Mouse (Mus musculus) spleen, embryonic (tissue): ENCODE results near the gene Trim12a.
"Not testable (repeated sequence)": the region's sequence is repeated elsewhere in the genome, so short reads cannot be mapped to it uniquely, and the experiment has no call there.

Experiments
- CTCF ChIA-PET: fragments of 350-600 bp; sonication (Branson Sonifier 250); formaldehyde crosslinking; loops from one replicate; lab custom pipeline; 2022; lab: Charles Lee

Trim12a gene

DNA sequence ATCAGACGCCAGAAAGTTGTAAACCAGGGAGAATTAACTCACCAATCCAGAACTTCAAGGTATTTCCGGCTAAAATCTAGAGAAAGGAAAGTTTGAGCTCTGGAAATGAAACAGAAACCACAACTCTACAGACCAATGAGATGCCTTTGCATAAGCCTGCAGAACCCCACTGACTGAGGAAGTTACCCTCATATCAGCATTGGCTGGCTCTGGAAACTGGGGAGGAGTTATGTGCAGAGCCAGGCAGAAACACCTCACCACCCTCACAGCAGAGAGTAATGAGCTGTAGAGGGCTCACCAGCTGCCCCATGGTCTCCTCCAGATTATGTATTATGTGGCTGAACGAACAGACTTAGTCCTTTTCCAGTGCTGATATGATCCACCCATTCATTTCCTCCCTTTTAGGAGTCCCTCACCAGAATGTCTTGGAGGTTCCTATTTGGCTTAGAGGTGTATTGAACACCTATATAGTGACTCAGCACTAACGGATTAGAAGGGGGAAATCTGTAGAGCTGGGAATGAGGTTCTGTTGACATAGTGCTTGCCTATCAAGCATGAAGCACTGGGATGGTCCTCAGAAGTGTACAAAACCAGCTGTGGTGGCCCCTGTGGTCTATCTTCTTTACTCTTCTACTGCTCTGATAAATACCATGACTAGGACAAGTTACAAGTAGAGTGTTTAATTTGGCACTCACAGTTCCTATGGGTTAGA, at the start of gene Trim12a:
Gene Trim12a, minus strand, starts transcription at position 98 of the 712 bp plus-strand sequence.
- CTCF ChIA-PET, result not testable (repeated sequence)

DNA sequence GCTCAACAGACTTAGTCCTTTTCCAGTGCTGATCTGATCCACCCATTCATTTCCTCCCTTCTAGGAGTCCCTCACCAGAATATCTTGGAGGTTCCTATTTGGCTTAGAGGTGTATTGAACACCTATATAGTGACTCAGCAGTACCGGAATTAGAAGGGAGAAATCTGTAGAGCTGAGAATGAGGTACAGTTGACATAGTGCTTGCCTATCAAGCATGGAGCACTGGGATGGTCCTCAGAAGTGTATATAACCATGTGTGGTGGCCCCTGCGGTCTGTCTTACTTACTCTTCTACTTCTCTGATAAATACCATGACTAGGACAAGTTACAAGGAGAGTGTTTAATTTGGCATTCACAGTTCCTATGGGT, 38.3 kb upstream of the Trim12a start:
- CTCF ChIA-PET, result interaction anchor here (0.7 kb wide), 1 partner anchor 209 kb away, joined by 3 read pairs; no protein-coding TSS in a partner anchor

DNA sequence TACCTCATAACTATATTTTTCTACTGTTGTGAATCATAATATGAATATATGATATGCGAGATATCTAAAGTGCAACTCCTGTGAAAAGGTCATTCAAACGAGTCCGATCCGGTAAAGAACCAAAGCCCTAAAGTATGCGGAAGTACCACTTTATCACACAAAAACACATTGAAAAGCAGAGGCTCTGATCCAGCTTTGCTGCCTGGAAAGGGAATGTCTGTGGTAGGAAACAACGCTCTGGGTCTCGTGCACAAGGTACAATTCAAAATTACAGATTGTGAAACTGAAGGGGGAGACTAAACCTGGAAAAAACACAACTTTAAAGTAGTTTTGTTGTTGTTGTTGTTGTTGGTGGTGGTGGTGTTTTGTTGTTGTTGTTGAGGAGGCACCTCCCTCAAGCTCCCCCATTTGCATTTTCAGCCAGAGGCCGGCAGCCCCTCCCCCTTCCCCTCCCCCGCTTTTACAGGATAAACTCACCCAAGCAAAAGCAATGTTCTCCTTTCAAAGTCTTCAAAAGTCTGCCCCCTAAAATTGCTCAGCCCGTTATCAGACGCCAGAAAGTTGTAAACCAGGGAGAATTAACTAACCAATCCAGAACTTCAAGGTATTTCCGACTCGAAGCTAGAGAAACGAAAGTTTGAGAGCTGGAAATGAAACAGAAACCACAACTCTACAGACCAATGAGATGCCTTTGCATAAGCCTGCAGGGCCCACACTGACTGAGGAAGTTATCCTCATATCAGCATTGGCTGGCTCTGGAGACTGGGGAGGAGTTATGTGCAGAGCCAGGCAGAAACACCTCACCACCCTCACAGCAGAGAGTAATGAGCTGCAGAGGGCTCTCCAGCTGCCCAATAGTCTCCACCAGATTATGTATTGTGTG, 37.7 kb upstream of the Trim12a start, which contains the start of gene Trim12c:
Gene Trim12c, minus strand, starts transcription at position 646 of the 883 bp plus-strand sequence.
- CTCF ChIA-PET, result interaction anchor here (0.7 kb wide), 1 partner anchor 210 kb away, joined by 3 read pairs; no protein-coding TSS in a partner anchor

DNA sequence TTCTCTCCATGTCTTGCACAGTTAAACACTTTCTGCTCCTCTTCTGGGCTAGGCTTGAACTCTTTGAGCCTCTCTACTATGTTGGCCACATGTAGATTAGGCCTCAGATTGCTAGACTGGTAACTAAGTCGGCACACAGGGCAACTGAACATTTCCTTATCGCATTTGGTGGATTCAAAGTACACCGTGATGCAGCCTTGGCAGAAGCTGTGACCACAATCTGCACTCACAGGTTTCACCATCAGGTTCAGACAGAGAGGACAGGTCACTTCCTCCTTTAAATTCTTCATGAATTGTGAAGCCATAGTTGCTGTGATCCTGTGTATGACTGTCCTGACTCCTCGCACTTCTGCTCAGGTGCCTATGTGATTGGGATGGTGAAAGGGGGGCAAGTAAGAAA, 32.8 kb upstream of the Trim12a start:
- CTCF ChIA-PET, result not testable (repeated sequence)

DNA sequence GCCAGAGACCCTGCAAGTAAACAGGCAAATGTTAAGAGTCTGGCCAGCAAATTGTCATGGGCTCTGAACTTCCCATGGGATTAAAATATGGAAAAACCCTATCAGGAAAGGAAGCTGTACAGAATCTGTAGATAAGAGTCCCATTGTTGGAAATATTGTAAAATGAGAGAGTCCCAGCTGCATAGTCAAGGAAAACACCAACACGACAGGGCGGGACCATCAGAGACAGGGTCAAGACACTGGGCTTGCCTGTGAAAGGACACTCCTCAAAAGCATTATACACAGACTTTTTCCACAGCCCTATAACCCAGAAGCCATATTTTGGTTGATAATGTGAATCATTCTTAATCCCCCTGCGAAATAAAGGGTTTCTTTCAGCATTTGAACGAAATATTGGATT, 25.5 kb upstream of the Trim12a start:
- CTCF ChIA-PET, result not testable (repeated sequence)

DNA sequence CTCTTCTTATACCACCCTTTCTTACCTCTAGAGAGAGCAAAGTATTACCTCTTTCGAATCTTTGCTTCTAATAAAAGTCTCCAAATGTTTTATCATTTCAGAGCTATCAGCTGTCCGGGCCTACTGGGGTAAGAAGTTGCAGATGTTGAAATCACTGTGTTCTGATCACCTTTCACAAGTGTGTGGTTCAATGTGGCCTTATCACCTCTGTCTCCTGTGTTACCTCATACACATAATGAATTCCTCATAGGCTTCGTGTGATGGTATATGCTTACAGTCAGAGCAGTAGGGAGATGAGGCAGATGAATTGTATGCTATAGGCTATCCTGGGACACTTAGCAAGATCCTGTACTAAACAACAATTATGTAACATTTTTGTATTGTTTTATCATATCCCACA, 20.3 kb upstream of the Trim12a start:
- CTCF ChIA-PET, result not testable (repeated sequence)

DNA sequence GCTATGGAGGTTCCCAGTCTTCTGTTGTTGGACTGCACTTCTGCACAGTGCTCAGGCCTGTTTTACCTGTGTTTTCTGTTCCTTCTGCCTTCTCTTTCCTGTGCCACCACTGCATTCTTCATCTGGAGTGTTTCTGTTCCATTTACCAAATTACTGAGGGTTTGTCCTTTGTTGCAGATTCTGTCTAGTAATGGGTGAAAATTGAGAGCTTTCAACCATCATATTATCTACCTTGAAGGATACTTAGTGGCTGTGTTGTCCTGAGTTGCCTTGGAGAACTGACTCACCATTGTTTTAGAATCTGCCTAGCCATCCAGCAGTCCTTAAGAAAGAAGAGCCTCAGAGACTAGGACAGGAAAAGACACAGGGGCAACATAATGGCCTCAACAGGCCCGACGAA, 13.9 kb upstream of the Trim12a start, which contains the start of gene Trim34b:
Gene Trim34b, plus strand, starts transcription at position 301 of the 400 bp plus-strand sequence.
- CTCF ChIA-PET, result interaction anchor here (0.5 kb wide), 1 partner anchor 45 kb away, joined by 3 read pairs; no protein-coding TSS in a partner anchor

DNA sequence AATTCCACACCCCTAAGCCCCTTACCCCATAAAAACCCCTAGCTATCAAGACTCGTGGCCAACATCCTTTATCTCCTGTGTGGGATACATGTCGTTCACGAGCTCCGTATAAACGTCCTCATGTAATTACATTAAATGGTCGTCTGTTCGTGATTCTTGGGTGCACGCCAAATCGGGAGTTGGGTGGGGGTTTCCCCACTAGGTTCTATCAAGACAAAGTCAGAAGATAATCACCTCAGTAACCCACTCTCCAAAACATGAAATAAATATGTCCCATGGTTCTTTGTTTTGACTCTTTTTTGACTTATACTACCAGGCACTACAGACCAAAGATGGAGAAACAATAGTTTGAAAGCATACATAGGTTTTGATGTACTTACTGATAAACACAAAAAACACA, 6.8 kb upstream of the Trim12a start:
- CTCF ChIA-PET, result no interaction called here

DNA sequence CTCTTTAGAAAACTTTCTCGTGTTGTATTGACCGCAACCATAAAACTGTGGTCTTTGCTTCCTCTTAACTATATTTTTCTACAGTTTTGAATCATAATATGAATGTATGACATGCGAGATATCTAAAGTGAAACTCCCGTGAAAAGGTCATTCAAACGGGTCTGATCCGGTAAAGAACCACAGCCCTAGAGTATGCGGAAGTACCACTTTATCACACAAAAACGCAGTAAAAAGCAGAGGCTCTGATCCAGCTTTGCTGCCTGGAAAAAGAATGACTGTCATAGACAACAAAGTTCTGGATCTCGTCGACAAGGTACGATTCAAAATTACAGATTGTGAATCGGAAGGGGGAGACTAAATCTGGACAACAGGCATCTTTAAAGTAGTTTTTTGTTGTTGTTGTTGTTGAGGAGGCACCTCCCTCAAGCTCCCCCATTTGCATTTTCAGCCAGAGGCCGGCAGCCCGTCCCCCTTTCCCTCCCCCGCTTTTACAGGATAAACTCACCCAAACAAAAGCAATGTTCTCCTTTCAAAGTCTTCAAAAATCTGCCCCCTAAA, 391 bp downstream of the Trim12a start:
- CTCF ChIA-PET, result no interaction called here

DNA sequence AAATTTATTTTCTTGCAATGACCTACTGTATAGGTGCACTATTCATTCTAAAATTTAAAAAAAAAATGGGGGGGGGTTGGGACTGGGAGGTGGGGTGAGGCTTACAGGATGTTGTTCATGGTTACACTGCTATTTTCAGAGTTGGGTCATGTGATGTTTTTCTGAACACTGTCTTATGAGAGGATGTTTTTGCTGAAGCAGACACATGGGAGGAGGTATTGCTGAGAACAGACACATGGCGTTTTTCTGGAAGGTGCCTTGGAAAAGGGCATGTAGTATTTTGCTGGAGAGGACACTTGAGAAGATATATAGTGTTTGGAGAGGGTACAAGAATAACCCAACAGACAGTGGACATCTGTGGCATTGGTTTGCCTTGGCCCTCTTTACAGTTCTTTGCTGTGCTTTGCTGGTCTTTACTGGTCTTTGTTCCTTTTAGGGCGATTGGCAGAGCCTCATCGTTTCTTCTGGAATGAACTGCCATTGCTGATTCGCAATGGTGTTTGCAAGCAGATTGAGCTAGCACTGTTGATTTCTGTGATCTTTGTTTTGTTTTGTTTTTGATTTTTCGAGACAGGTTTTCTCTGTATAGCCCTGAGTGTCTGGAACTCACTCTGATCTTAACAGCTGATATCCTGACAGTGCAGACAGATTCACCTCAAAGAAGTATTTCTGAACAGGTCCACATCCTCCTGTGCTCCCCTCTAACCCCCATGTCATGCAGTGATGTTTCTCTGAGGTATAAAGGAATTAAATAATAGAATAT, 23.4 kb downstream of the Trim12a start:
- CTCF ChIA-PET, result interaction anchor here (0.6 kb wide), 1 partner anchor 21 kb away, joined by 4 read pairs; no protein-coding TSS in a partner anchor

DNA sequence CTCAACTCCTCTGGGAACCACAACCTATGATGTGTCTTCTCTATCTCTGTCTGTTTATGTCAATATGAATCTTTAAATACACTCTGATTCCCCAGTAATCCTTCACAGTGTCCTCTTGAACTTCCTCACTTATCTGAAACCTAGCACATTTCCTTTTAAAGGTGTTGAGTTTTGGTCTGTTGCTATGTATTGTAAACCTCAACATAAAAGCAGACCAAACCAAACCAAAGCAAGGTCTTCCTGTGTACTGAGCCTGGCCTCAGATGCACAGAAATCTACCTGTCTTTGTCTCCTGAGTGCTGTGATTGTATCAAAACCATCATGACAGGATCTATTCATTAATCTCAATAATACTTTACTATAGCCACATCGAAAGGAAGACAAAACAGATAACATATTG, 24.6 kb downstream of the Trim12a start:
- CTCF ChIA-PET, result no interaction called here

DNA sequence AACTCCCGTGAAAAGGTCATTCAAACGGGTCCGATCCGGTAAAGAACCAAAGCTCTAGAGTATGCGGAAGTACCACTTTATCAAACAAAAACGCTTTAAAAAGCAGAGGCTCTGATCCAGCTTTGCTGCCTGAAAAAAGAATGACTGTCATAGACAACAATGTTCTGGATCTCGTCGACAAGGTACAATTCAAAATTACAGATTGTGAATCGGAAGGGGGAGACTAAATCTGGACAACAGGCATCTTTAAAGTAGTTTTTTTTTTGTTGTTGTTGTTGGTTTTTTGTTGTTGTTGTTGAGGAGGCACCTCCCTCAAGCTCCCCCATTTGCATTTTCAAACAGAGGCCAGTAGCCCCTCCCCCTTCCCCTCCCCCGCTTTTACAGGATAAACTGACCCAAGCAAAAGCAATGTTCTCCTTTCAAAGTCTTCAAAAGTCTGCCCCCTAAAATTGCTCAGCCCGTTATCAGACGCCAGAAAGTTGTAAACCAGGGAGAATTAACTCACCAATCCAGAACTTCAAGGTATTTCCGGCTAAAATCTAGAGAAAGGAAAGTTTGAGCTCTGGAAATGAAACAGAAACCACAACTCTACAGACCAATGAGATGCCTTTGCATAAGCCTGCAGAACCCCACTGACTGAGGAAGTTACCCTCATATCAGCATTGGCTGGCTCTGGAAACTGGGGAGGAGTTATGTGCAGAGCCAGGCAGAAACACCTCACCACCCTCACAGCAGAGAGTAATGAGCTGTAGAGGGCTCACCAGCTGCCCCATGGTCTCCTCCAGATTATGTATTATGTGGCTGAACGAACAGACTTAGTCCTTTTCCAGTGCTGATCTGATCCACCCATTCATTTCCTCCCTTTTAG, 27.5 kb downstream of the Trim12a start, which contains the start of gene Trim5:
Gene Trim5, minus strand, starts transcription at position 519 of the 868 bp plus-strand sequence.
- CTCF ChIA-PET, result not testable (repeated sequence)

DNA sequence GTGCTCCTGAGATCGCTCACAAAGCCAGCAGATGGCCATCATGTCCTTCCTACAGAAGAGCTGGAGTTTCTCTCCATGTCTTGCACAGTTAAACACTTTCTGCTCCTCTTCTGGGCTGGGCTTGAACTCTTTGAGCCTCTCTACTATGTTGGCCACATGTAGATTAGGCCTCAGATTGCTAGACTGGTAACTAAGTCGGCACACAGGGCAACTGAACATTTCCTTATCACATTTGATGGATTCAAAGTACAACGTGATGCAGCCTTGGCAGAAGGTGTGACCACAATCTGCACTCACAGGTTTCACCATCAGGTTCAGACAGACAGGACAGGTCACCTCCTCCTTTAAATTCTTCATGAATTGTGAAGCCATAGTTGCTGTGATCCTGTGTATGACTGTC, 35.9 kb downstream of the Trim12a start:
- CTCF ChIA-PET, result not testable (repeated sequence)

DNA sequence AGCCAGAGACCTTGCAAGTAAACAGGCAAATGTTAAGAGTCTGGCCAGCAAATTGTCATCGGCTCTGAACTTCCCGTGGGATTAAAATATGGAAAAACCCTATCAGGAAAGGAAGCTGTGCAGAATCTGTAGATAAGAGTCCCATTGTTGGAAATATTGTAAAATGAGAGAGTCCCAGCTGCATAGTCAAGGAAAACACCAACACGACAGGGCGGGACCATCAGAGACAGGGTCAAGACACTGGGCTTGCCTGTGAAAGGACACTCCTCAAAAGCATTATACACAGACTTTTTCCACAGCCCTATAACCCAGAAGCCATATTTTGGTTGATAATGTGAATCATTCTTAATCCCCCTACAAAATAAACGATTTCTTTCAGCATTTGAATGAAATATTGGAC, 49.9 kb downstream of the Trim12a start:
- CTCF ChIA-PET, result not testable (repeated sequence)

DNA sequence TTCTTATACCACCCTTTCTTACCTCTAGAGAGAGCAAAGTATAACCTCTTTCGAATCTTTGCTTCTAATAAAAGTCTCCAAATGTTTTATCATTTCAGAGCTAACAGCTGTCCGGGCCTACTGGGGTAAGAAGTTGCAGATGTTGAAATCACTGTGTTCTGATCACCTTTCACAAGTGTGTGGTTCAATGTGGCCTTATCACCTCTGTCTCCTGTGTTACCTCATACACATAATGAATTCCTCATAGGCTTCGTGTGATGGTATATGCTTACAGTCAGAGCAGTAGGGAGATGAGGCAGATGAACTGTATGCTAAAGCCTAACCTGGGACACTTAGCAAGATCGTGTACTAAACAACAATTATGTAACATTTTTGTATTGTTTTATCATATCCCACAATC, 54.9 kb downstream of the Trim12a start:
- CTCF ChIA-PET, result not testable (repeated sequence)
